Mouse (Mus musculus) left cerebral cortex, postnatal 4 days (tissue): ENCODE measurements around the gene Sema4d. TPM values are rescaled to one million over a fixed set of nuclear protein-coding genes. Genes with fewer than 3 reads are reported as not detected.
A peak's percentile ranks its signal among the peaks of the same experiment; 100 is the strongest.

ENCODE experiments used
- DNase-seq: peaks from one replicate; pipeline ENCODE4 v3.0.0-alpha.2; 2022
- intact Hi-C: fragments of 180-260 bp; cut with DNase I; formaldehyde crosslinking; loops from one replicate; pipeline ENCODE4 v1.15.1; 2025
- total RNA-seq, 2 experiments: library from RNA; stranded (reverse); gene quantifications; 2 replicates each; pipeline ENCODE4 v1.2.3; 2021

Gene Sema4d
- total RNA-seq, 2 experiments from 2014 or later, result 53.9 to 62.5 TPM

- no peak for DNase-seq
- intact Hi-C loops, result no loop called here
Observed at GRCm38 (mm10) chr13:51756563-51756962, 37.0 kb downstream of the Sema4d start.

GRCm38 (mm10) chr13:51756019-51756418 lies 37.5 kb downstream of the Sema4d start:
- intact Hi-C loops, result no loop called here
- no peak for DNase-seq

- no peak for DNase-seq
- intact Hi-C loops, result no loop called here
Observed at GRCm38 (mm10) chr13:51755584-51755983, 38.0 kb downstream of the Sema4d start.

- intact Hi-C loops, result no loop called here
- no peak for DNase-seq
Observed at GRCm38 (mm10) chr13:51754559-51755126, 38.9 kb downstream of the Sema4d start.

- no peak for DNase-seq
- intact Hi-C loops, result no loop called here
Observed at GRCm38 (mm10) chr13:51753802-51754444, 39.6 kb downstream of the Sema4d start.

- DNase-seq, result no peak
- intact Hi-C loops, result no loop called here
Observed at GRCm38 (mm10) chr13:51753168-51753465, 40.4 kb downstream of the Sema4d start.

GRCm38 (mm10) chr13:51752346-51753167 lies 41.0 kb downstream of the Sema4d start:
- no peak for DNase-seq
- intact Hi-C loops, result no loop called here

- intact Hi-C loops, result no loop called here
- no peak for DNase-seq
Observed at GRCm38 (mm10) chr13:51749578-51750345, 43.8 kb downstream of the Sema4d start.

GRCm38 (mm10) chr13:51748009-51748552 lies 45.5 kb downstream of the Sema4d start:
- peak; percentile 47 for DNase-seq
- intact Hi-C loops, result no loop called here

- no peak for DNase-seq
- intact Hi-C loops, result no loop called here
Observed at GRCm38 (mm10) chr13:51747069-51747468, 46.5 kb downstream of the Sema4d start.

GRCm38 (mm10) chr13:51745862-51746261 lies 47.7 kb downstream of the Sema4d start:
- no peak for DNase-seq
- intact Hi-C loops, result no loop called here

- intact Hi-C loops, result no loop called here
- no peak for DNase-seq
Observed at GRCm38 (mm10) chr13:51743855-51744254, 49.7 kb downstream of the Sema4d start.

- intact Hi-C loops, result no loop called here
- no peak for DNase-seq
Observed at GRCm38 (mm10) chr13:51742551-51743052, 50.9 kb downstream of the Sema4d start.

GRCm38 (mm10) chr13:51740776-51741175 lies 52.8 kb downstream of the Sema4d start:
- intact Hi-C loops, result no loop called here
- no peak for DNase-seq

- DNase-seq, result no peak
- intact Hi-C loops, result no loop called here
Observed at GRCm38 (mm10) chr13:51739713-51740112, 53.8 kb downstream of the Sema4d start.

GRCm38 (mm10) chr13:51738531-51739117 lies 54.9 kb downstream of the Sema4d start:
- DNase-seq, result no peak
- intact Hi-C loops, result no loop called here

GRCm38 (mm10) chr13:51737949-51738513 lies 55.5 kb downstream of the Sema4d start:
- intact Hi-C loops, result no loop called here

GRCm38 (mm10) chr13:51737033-51737948 lies 56.3 kb downstream of the Sema4d start:
- DNase-seq, result no peak
- intact Hi-C loops, result no loop called here

More at GRCm38 (mm10) chr13:51737949-51738513, 55.5 kb downstream of the Sema4d start:
- DNase-seq, result no peak
